Mouse (Mus musculus) embryonic facial prominence, embryonic 13.5 days (tissue): ENCODE results near the gene Trnau1ap. TPM values are rescaled to one million over a fixed set of nuclear protein-coding genes. Genes with fewer than 3 reads are reported as not detected.

ENCODE experiments used
- ATAC-seq: fragments of 200-750 bp; cut with Nextera tagmentation; 2 replicates; pipeline ENCODE4 v1.8.0; 2017; ENCODE audit warnings: low read depth; ENCODE audit not compliant: insufficient number of reproducible peaks, insufficient read depth, low FRiP score, low TSS enrichment
- H3K27ac ChIP-seq: fragments of 300-500 bp; sonication (generic); 2 replicates; pipeline ENCODE4 v1.5.1; 2015; ENCODE audit warnings: moderate library complexity, mild to moderate bottlenecking, inconsistent platforms
- H3K27me3 ChIP-seq: fragments of 300-500 bp; sonication (generic); 2 replicates; pipeline ENCODE4 v1.6.1; 2015; ENCODE audit warnings: mild to moderate bottlenecking, inconsistent platforms
- H3K36me3 ChIP-seq: fragments of 300-500 bp; sonication (generic); 2 replicates; pipeline ENCODE4 v1.6.1; 2015; ENCODE audit warnings: mild to moderate bottlenecking, inconsistent platforms
- H3K4me1 ChIP-seq: fragments of 300-500 bp; sonication (generic); 2 replicates; pipeline ENCODE4 v1.6.1; 2015; ENCODE audit warnings: inconsistent platforms
- H3K4me2 ChIP-seq: fragments of 300-500 bp; sonication (generic); 2 replicates; pipeline ENCODE4 v1.6.1; 2015; ENCODE audit warnings: moderate library complexity, mild to moderate bottlenecking, inconsistent platforms
- H3K4me3 ChIP-seq: fragments of 300-500 bp; sonication (generic); 2 replicates; pipeline ENCODE4 v1.5.1; 2015; ENCODE audit warnings: mild to moderate bottlenecking, inconsistent platforms
- H3K9ac ChIP-seq: fragments of 300-500 bp; sonication (generic); 2 replicates; pipeline ENCODE4 v1.6.1; 2015; ENCODE audit warnings: mild to moderate bottlenecking, inconsistent platforms
- H3K9me3 ChIP-seq: fragments of 300-500 bp; sonication (generic); 2 replicates; pipeline ENCODE4 v1.6.1; 2016; ENCODE audit warnings: inconsistent platforms
- WGBS: fragments of 180-500 bp; shearing (Covaris S2); methylation state at CpG from one replicate; pipeline ENCODE4 v1.1.7; 2015; ENCODE audit warnings: mixed read lengths; 5-methylcytosine and 5-hydroxymethylcytosine counted together
- polyA plus RNA-seq: library from polyadenylated mRNA; unstranded; fragments of >200 nt; fragmentation: Nextera tagmentation; extraction: Ambion mirVana; gene quantifications from 2 replicates; pipeline ENCODE4 v1.2.1, GENCODE M21; 2015

Gene Trnau1ap
- polyA plus RNA-seq: 78.5 and 83.1 TPM in 2 replicates

- peak within 1 kb of the TSS; percentile 68 for H3K4me2 ChIP-seq
- H3K4me1 ChIP-seq: peaks cover 10% of the 10 kb centered on the region
- under 1% methylated on average over 52 of the region's 52 CpGs for WGBS
- H3K36me3 ChIP-seq: peaks cover 43% of the 10 kb centered on the region
- H3K27me3 ChIP-seq: no peaks in the 10 kb centered on the region
- no peaks in the 10 kb centered on the region for H3K9me3 ChIP-seq
- peak within 1 kb of the TSS; percentile 94 for H3K9ac ChIP-seq
- peak within 1 kb of the TSS; percentile 89 for H3K4me3 ChIP-seq
- peak; percentile 92 for ATAC-seq
- peak within 1 kb of the TSS; percentile 84 for H3K27ac ChIP-seq
Measured at GRCm38 (mm10) chr4:132329115-132329834, at the start of gene Trnau1ap. Gene Trnau1ap (minus strand): TSS chr4:132329538.

GRCm38 (mm10) chr4:132373820-132374219 lies 44.5 kb upstream of the Trnau1ap start:
- Histone ChIP-seq H3K4me1 (no peaks in the 10 kb centered on the region), H3K27ac (no peak overlapping the region), H3K9ac (no peak overlapping the region), H3K4me2 (no peak overlapping the region), H3K36me3 (peaks cover 80% of the 10 kb centered on the region), H3K4me3 (no peak overlapping the region), H3K27me3 (no peaks in the 10 kb centered on the region), H3K9me3 (no peaks in the 10 kb centered on the region)
- no peak for ATAC-seq
- WGBS: 95% methylated on average over 1 of the region's 1 CpGs

- no peak overlapping the region for H3K9ac ChIP-seq
- no peaks in the 10 kb centered on the region for H3K27me3 ChIP-seq
- H3K4me2 ChIP-seq: no peak overlapping the region
- ATAC-seq: no peak
- H3K4me1 ChIP-seq: no peaks in the 10 kb centered on the region
- H3K4me3 ChIP-seq: no peak overlapping the region
- no peak overlapping the region for H3K27ac ChIP-seq
- H3K9me3 ChIP-seq: no peaks in the 10 kb centered on the region
- H3K36me3 ChIP-seq: peaks cover 89% of the 10 kb centered on the region
- WGBS: 79% methylated on average over 8 of the region's 8 CpGs
Measured at GRCm38 (mm10) chr4:132369953-132370750, 40.8 kb upstream of the Trnau1ap start.

GRCm38 (mm10) chr4:132367480-132368201 lies 38.3 kb upstream of the Trnau1ap start:
- Histone ChIP-seq H3K27ac (no peak overlapping the region), H3K36me3 (peaks cover 89% of the 10 kb centered on the region), H3K4me2 (no peak overlapping the region), H3K9ac (no peak overlapping the region), H3K9me3 (no peaks in the 10 kb centered on the region), H3K4me3 (no peak overlapping the region), H3K4me1 (no peaks in the 10 kb centered on the region), H3K27me3 (no peaks in the 10 kb centered on the region)
- ATAC-seq: no peak
- WGBS: 88% methylated on average over 18 of the region's 18 CpGs

- no peaks in the 10 kb centered on the region for H3K27me3 ChIP-seq
- peak overlapping the region; percentile 5; the same call in 1 of the 2 replicates for H3K27ac ChIP-seq
- 54% methylated on average over 13 of the region's 13 CpGs for WGBS
- H3K9ac ChIP-seq: no peak overlapping the region
- no peak for ATAC-seq
- no peak overlapping the region for H3K4me3 ChIP-seq
- H3K9me3 ChIP-seq: no peaks in the 10 kb centered on the region
- no peak overlapping the region for H3K4me2 ChIP-seq
- peaks cover 87% of the 10 kb centered on the region for H3K36me3 ChIP-seq
- H3K4me1 ChIP-seq: no peaks in the 10 kb centered on the region
Measured at GRCm38 (mm10) chr4:132365450-132366060, 36.2 kb upstream of the Trnau1ap start.

- no peak for ATAC-seq
- WGBS: 96% methylated on average over 11 of the region's 11 CpGs
- Histone ChIP-seq H3K27ac (no peak overlapping the region), H3K27me3 (no peaks in the 10 kb centered on the region), H3K36me3 (peaks cover 86% of the 10 kb centered on the region), H3K4me2 (no peak overlapping the region), H3K9ac (no peak overlapping the region), H3K4me3 (no peak overlapping the region), H3K4me1 (no peaks in the 10 kb centered on the region), H3K9me3 (no peaks in the 10 kb centered on the region)
Measured at GRCm38 (mm10) chr4:132363487-132363886, 34.1 kb upstream of the Trnau1ap start.

GRCm38 (mm10) chr4:132359510-132359909 lies 30.2 kb upstream of the Trnau1ap start:
- Histone ChIP-seq H3K9ac (no peak overlapping the region), H3K27ac (no peak overlapping the region), H3K27me3 (no peaks in the 10 kb centered on the region), H3K4me2 (no peak overlapping the region), H3K36me3 (peaks cover 70% of the 10 kb centered on the region), H3K9me3 (no peaks in the 10 kb centered on the region), H3K4me3 (no peak overlapping the region), H3K4me1 (no peaks in the 10 kb centered on the region)
- 91% methylated on average over 4 of the region's 4 CpGs for WGBS
- no peak for ATAC-seq

- no peaks in the 10 kb centered on the region for H3K27me3 ChIP-seq
- H3K27ac ChIP-seq: no peak overlapping the region
- H3K36me3 ChIP-seq: peaks cover 53% of the 10 kb centered on the region
- H3K9ac ChIP-seq: no peak overlapping the region
- WGBS: 39% methylated on average over 12 of the region's 12 CpGs
- H3K4me1 ChIP-seq: peaks cover 14% of the 10 kb centered on the region
- H3K9me3 ChIP-seq: no peaks in the 10 kb centered on the region
- ATAC-seq: no peak
- no peak overlapping the region for H3K4me3 ChIP-seq
- no peak overlapping the region for H3K4me2 ChIP-seq
Measured at GRCm38 (mm10) chr4:132356170-132356569, 26.8 kb upstream of the Trnau1ap start.

GRCm38 (mm10) chr4:132355403-132355802 lies 26.1 kb upstream of the Trnau1ap start:
- no peak overlapping the region for H3K4me3 ChIP-seq
- 87% methylated on average over 3 of the region's 3 CpGs for WGBS
- H3K9me3 ChIP-seq: no peaks in the 10 kb centered on the region
- H3K36me3 ChIP-seq: peaks cover 53% of the 10 kb centered on the region
- H3K4me2 ChIP-seq: no peak overlapping the region
- H3K4me1 ChIP-seq: peaks cover 17% of the 10 kb centered on the region
- H3K27ac ChIP-seq: no peak overlapping the region
- H3K27me3 ChIP-seq: no peaks in the 10 kb centered on the region
- no peak overlapping the region for H3K9ac ChIP-seq
- no peak for ATAC-seq

GRCm38 (mm10) chr4:132354571-132354970 lies 25.2 kb upstream of the Trnau1ap start:
- Histone ChIP-seq H3K4me2 (no peak overlapping the region), H3K9me3 (no peaks in the 10 kb centered on the region), H3K9ac (no peak overlapping the region), H3K36me3 (peaks cover 46% of the 10 kb centered on the region), H3K4me1 (peaks cover 17% of the 10 kb centered on the region), H3K27me3 (no peaks in the 10 kb centered on the region), H3K27ac (no peak overlapping the region), H3K4me3 (no peak overlapping the region)
- no peak for ATAC-seq
- WGBS: 93% methylated on average over 4 of the region's 4 CpGs

GRCm38 (mm10) chr4:132353481-132353885 lies 24.1 kb upstream of the Trnau1ap start, which contains the start of gene Rcc1:
Gene Rcc1 (minus strand): TSS chr4:132353605.
- Histone ChIP-seq H3K4me2 (peak within 1 kb of the TSS; percentile 84), H3K36me3 (peaks cover 36% of the 10 kb centered on the region), H3K9me3 (no peaks in the 10 kb centered on the region), H3K4me3 (peak within 1 kb of the TSS; percentile 82), H3K4me1 (peaks cover 17% of the 10 kb centered on the region), H3K27me3 (no peaks in the 10 kb centered on the region), H3K9ac (peak within 1 kb of the TSS; percentile 94), H3K27ac (peak within 1 kb of the TSS; percentile 97)
- under 1% methylated on average over 31 of the region's 31 CpGs for WGBS
- peak; percentile 88 for ATAC-seq
